Mouse (Mus musculus) intestine, embryonic 14.5 days (tissue): ENCODE measurements around the gene Nav2. TPM values are rescaled to one million over a fixed set of nuclear protein-coding genes. Genes with fewer than 3 reads are reported as not detected.

Source experiments
- ATAC-seq: fragments of 200-750 bp; cut with Nextera tagmentation; replicated peaks from 2 replicates; pipeline ENCODE4 v1.8.0; 2017; ENCODE audit warnings: low read depth, moderate number of reproducible peaks, moderate TSS enrichment, moderate library complexity; ENCODE audit not compliant: low FRiP score, low TSS enrichment
- DNase-seq: peaks from one replicate; pipeline ENCODE4 v3.0.0-alpha.2; 2018; ENCODE audit warnings: low spot score
- H3K27ac ChIP-seq: fragments of 300-500 bp; sonication (generic); 2 replicates; pipeline ENCODE4 v1.5.1; 2014; ENCODE audit warnings: low read depth, mild to moderate bottlenecking, control low read depth
- H3K27me3 ChIP-seq: fragments of 300-500 bp; sonication (generic); replicated peaks from 2 replicates; pipeline ENCODE4 v1.6.1; 2014; ENCODE audit warnings: low read length, control low read depth; ENCODE audit not compliant: control insufficient read depth, insufficient read depth
- H3K36me3 ChIP-seq: fragments of 300-500 bp; sonication (generic); 2 replicates; pipeline ENCODE4 v1.6.1; 2014; ENCODE audit warnings: low read length, control low read depth; ENCODE audit not compliant: control insufficient read depth, insufficient read depth
- H3K4me1 ChIP-seq: fragments of 300-500 bp; sonication (generic); replicated peaks from 2 replicates; pipeline ENCODE4 v1.6.1; 2014; ENCODE audit warnings: low read length, control low read depth, mixed read lengths; ENCODE audit not compliant: control insufficient read depth, insufficient read depth
- H3K4me2 ChIP-seq: fragments of 300-500 bp; sonication (generic); 2 replicates; pipeline ENCODE4 v1.6.1; 2014; ENCODE audit warnings: low read length
- H3K4me3 ChIP-seq: fragments of 300-500 bp; sonication (generic); 2 replicates; pipeline ENCODE4 v1.5.1; 2014; ENCODE audit warnings: low read depth, low read length, control low read depth, mixed read lengths
- H3K9ac ChIP-seq: fragments of 300-500 bp; sonication (generic); 2 replicates; pipeline ENCODE4 v1.6.1; 2014; ENCODE audit warnings: mild to moderate bottlenecking, low read length
- H3K9me3 ChIP-seq: fragments of 300-500 bp; sonication (generic); 2 replicates; pipeline ENCODE4 v1.6.1; 2016; ENCODE audit warnings: low read length, control low read depth; ENCODE audit not compliant: control insufficient read depth
- WGBS: fragments of 180-500 bp; shearing (Covaris S2); extraction: QIAGEN DNeasy Blood & Tissue Kit; methylation state at CpG from one replicate; pipeline ENCODE4 v1.1.7; 2014; 5-methylcytosine and 5-hydroxymethylcytosine counted together
- polyA plus RNA-seq: library from polyadenylated mRNA; unstranded; fragments of >200 nt; fragmentation: Nextera tagmentation; extraction: Ambion mirVana; gene quantifications from 2 replicates; pipeline ENCODE4 v1.2.1, GENCODE M21; 2014

The Nav2 gene
- polyA plus RNA-seq, 1 experiment from 2014 or later = 31.5 TPM

- no peak overlapping the region for H3K4me2 ChIP-seq
- no peaks in the 10 kb centered on the region for H3K27me3 ChIP-seq
- no peak overlapping the region for H3K9ac ChIP-seq
- no peak overlapping the region for H3K4me3 ChIP-seq
- WGBS = 43% methylated on average over 11 of the region's 11 CpGs
- DNase-seq (peak; percentile 58), ATAC-seq (peak; percentile 63; the same call in 1 of the 2 replicates)
- H3K4me1 ChIP-seq = peaks cover 4% of the 10 kb centered on the region
- no peaks in the 10 kb centered on the region for H3K9me3 ChIP-seq
- peaks cover 39% of the 10 kb centered on the region for H3K36me3 ChIP-seq
- peak overlapping the region; percentile 12; the same call in 1 of the 2 replicates for H3K27ac ChIP-seq
Measured at GRCm38 (mm10) chr7:49544775-49545705, 636.5 kb downstream of the Nav2 start.

DNA sequence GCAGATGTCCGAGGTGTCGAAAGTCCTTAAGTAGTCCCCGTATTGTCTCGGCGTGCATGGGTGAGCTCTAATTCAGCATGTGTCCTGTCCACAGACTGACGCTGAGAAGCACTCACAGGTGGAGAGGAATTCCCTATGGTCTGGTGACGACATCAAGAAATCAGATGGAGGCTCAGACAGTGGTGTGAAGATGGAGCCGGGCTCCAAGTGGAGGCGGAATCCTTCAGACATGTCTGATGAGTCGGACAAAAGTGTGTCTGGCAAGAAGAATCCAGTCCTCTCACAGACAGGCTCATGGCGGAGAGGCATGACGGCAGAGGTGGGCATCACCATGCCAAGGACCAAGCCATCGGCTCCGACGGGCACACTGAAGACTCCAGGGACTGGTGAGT is 637.2 kb downstream of the Nav2 start:
- Histone ChIP-seq H3K36me3 (peaks cover 40% of the 10 kb centered on the region), H3K9ac (no peak overlapping the region), H3K27ac (no peak overlapping the region), H3K4me2 (no peak overlapping the region), H3K4me1 (peaks cover 4% of the 10 kb centered on the region), H3K9me3 (no peaks in the 10 kb centered on the region), H3K4me3 (no peak overlapping the region), H3K27me3 (no peaks in the 10 kb centered on the region)
- DNase-seq = no peak
- 83% methylated on average over 15 of the region's 15 CpGs for WGBS
- ATAC-seq = no peak

DNA sequence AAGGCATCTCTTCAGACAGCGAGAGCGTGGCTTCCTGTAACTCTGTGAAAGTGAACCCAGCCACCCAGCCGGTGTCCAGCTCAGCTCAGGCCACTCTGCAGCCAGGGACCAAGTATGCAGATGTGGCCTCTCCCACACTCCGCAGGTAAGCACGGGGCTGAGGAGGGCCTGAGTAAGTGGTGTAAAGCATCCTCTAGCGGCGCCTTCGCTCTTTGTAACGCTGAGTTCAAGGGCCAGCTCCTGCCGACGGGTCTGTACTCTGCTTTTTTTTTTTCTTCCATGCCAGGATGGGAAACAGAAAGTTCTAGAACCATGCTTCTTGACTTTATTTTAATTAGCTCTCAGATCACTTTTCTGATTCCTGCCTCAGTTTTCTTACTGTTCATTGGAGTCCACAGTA is 639.9 kb downstream of the Nav2 start:
- DNase-seq (no peak), ATAC-seq (no peak)
- Histone ChIP-seq H3K4me2 (no peak overlapping the region), H3K4me1 (peaks cover 5% of the 10 kb centered on the region), H3K9ac (no peak overlapping the region), H3K4me3 (no peak overlapping the region), H3K27ac (no peak overlapping the region), H3K27me3 (no peaks in the 10 kb centered on the region), H3K36me3 (peaks cover 56% of the 10 kb centered on the region), H3K9me3 (no peaks in the 10 kb centered on the region)
- WGBS = 92% methylated on average over 11 of the region's 11 CpGs

- Histone ChIP-seq H3K27ac (no peak overlapping the region), H3K36me3 (peaks cover 51% of the 10 kb centered on the region), H3K4me3 (no peak overlapping the region), H3K9ac (no peak overlapping the region), H3K9me3 (no peaks in the 10 kb centered on the region), H3K27me3 (no peaks in the 10 kb centered on the region), H3K4me2 (no peak overlapping the region), H3K4me1 (peaks cover 12% of the 10 kb centered on the region)
- ATAC-seq (no peak; the same call in 1 of the 2 replicates), DNase-seq (no peak)
- WGBS = 44% methylated on average over 11 of the region's 11 CpGs
Measured at GRCm38 (mm10) chr7:49553236-49553981, 644.9 kb downstream of the Nav2 start.

DNA sequence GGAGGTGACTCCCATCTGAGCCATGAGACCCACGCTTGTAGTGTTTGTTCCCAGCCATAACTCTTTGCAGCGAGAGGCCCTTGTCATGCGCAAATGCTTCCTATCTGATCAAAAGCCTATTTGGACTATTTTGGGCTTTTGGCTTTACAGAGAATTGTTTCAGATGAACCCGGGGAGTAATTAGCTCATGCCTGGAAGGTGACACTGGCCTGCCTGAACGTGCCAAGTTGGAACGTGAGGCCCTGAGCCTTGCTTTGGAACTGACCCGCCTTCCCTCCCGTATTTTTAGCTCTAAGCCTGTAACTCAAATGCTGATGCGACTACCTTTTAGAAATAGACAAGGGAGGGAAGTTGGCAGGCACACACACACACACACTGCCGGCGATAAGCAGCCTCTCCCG is 649.7 kb downstream of the Nav2 start:
- Histone ChIP-seq H3K9ac (no peak overlapping the region), H3K36me3 (peaks cover 39% of the 10 kb centered on the region), H3K4me2 (no peak overlapping the region), H3K27ac (peak overlapping the region; percentile 54; the same call in 1 of the 2 replicates), H3K4me1 (peaks cover 12% of the 10 kb centered on the region), H3K4me3 (no peak overlapping the region), H3K27me3 (no peaks in the 10 kb centered on the region), H3K9me3 (no peaks in the 10 kb centered on the region)
- DNase-seq (no peak), ATAC-seq (no peak)
- 82% methylated on average over 12 of the region's 12 CpGs for WGBS

DNA sequence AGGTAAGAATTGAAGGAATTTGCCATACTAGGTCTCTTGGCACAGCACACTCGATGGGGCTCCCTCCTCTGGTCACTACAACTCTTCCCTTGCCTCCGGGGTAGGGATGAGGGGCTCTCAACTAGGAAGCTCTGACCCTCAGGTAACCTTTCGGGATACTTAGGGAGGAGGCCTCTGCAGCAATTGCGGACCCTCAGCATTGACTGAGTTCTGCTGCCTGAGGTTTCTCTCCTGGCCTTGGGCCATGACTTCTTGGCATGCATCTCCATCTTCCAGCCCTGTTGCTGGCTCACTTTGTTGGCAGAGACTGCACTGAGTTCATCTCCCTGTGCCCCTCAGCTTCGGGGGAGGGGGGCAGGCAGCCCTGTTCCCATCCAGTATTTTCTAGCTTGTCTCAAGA is 650.4 kb downstream of the Nav2 start:
- ATAC-seq (peak; percentile 44; the same call in 1 of the 2 replicates), DNase-seq (peak; percentile 57)
- H3K4me1 ChIP-seq = peaks cover 7% of the 10 kb centered on the region; the same call in 1 of the 2 replicates
- no peaks in the 10 kb centered on the region for H3K27me3 ChIP-seq
- peak overlapping the region; percentile 54 for H3K27ac ChIP-seq
- H3K9ac ChIP-seq = no peak overlapping the region
- H3K4me2 ChIP-seq = no peak overlapping the region
- no peak overlapping the region for H3K4me3 ChIP-seq
- H3K9me3 ChIP-seq = no peaks in the 10 kb centered on the region
- H3K36me3 ChIP-seq = peaks cover 40% of the 10 kb centered on the region
- WGBS = 62% methylated on average over 5 of the region's 5 CpGs

DNA sequence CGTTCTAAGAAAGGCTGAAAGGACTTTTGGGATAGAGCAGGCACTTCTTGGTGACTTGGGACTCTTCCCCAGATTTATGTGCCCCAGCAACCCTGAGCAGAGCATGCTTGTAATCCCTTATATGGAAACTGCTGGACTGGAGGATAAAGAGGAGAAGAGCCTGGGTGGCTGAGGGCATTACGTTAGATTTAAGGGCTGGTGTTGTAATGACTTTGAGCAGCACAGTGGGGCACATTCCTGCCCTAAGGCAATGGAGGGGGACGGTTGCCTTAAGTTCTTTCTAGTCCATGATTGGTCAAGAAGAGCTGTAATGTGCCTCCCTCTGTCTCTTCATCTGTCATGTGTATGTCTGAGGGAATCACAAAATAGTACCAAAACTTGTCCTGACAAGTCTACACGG is 651.5 kb downstream of the Nav2 start:
- 57% methylated on average over 4 of the region's 4 CpGs for WGBS

GRCm38 (mm10) chr7:49562404-49562803 is 653.9 kb downstream of the Nav2 start:
- 91% methylated on average over 4 of the region's 4 CpGs for WGBS
- Histone ChIP-seq H3K4me1 (no peaks in the 10 kb centered on the region), H3K36me3 (peaks cover 68% of the 10 kb centered on the region), H3K27ac (no peak overlapping the region), H3K9ac (no peak overlapping the region), H3K9me3 (no peaks in the 10 kb centered on the region), H3K4me3 (no peak overlapping the region), H3K4me2 (no peak overlapping the region), H3K27me3 (no peaks in the 10 kb centered on the region)
- DNase-seq (no peak), ATAC-seq (no peak)

More for the DNA sequence above, 651.5 kb downstream of the Nav2 start:
- no peak overlapping the region for H3K9ac ChIP-seq
- DNase-seq = no peak
- peaks cover 7% of the 10 kb centered on the region; the same call in 1 of the 2 replicates for H3K4me1 ChIP-seq
- H3K36me3 ChIP-seq = peaks cover 51% of the 10 kb centered on the region
- no peak overlapping the region for H3K4me3 ChIP-seq
- H3K4me2 ChIP-seq = no peak overlapping the region
- H3K27me3 ChIP-seq = no peaks in the 10 kb centered on the region
- H3K9me3 ChIP-seq = no peaks in the 10 kb centered on the region
- peak overlapping the region; percentile 54 for H3K27ac ChIP-seq
- no peak for ATAC-seq
